Mouse (Mus musculus) T-cell, adult 2 months (primary cell): ENCODE data around the gene Gm10220.
"Not testable (repeated sequence)": the region's sequence is repeated elsewhere in the genome, so short reads cannot be mapped to it uniquely, and the experiment has no call there.

ENCODE experiments used
- DNase-seq: peaks from one replicate; pipeline ENCODE4 v3.0.0; 2022; ENCODE audit warnings: low spot score

The Gm10220 gene

GRCm38 (mm10) chr5:26121321-26121720 lies at the start of gene Gm10220:
TSS of gene Gm10220 (minus strand) at chr5:26121421.
- not testable (repeated sequence) for DNase-seq

DNA sequence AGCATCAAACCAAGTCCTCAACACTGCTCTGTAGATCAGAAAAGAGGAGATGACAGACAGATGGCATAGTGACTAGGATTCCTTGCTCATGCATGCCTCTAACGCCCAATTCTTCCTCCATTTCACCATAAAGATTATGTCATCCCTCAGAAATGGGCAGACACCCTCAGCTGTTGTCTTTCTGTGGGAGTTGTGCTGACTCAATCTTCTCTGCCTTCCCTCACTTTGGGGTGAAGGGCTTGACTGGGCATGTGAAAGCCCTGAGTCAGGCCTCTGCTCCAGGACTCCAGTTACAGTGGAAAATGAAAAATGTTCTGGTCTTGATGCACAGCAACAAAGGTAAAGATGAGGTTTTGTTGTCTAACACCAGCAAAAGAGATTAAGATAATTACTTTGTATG lies 48.6 kb upstream of the Gm10220 start:
- DNase-seq, result no peak

GRCm38 (mm10) chr5:26165791-26166165 lies 44.6 kb upstream of the Gm10220 start:
- no peak for DNase-seq

- DNase-seq, result no peak
Measured at GRCm38 (mm10) chr5:26165036-26165790, 44.0 kb upstream of the Gm10220 start.

- DNase-seq, result no peak
Measured at GRCm38 (mm10) chr5:26157396-26158170, 36.4 kb upstream of the Gm10220 start.

GRCm38 (mm10) chr5:26142891-26143290 lies 21.7 kb upstream of the Gm10220 start:
- DNase-seq, result no peak

- not testable (repeated sequence) for DNase-seq
Measured at GRCm38 (mm10) chr5:26105262-26105661, 16.0 kb downstream of the Gm10220 start, which contains the start of gene 5031410I06Rik. TSS of gene 5031410I06Rik (minus strand) at chr5:26105362.

GRCm38 (mm10) chr5:26089191-26089590 lies 32.0 kb downstream of the Gm10220 start, which contains the start of gene Gm10471:
TSS of gene Gm10471 (minus strand) at chr5:26089291.
- not testable (repeated sequence) for DNase-seq

DNA sequence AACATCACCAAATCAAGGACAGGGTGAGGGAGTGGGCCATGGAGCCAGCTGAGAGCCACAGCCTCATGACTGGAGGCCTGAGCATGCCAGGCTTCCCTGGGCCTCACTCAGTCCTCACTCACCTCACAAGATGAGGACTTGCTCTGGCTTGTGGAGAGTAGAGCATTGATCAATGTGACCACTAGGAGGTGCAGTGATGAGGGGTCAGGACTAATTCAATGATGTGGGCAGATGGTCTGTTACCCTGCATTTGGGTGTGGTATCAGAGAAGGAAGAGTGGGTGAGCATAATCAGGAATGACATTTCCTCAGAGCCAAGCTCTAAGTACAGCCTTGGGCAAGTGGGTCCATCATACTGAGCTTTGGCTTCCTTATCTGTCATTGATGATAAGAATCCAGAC lies 42.2 kb downstream of the Gm10220 start:
- not testable (repeated sequence) for DNase-seq

DNA sequence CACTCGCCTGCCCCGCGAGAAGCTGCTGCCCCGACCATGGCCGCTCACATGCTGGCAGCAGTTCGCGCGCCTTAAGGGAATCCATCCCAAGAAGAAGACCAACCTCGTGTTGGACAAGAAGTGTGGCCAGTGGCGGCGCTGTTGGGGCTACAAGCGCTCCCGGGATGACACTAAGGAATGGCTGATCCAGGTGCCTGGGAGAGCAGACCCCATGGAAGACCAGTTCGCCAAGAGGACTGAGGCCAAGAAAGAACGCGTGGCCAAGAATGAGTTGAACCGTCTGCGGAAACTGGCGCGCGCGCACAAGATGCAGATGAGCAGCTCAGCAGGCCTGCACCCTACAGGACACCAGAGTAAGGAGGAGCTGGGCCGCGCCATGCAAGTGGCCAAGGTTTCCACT lies 50.5 kb downstream of the Gm10220 start:
- DNase-seq, result no peak
